Mouse (Mus musculus) induced T-regulatory cell, adult 2 months (primary cell): Measurements from ENCODE around the gene Ankrd42.

ENCODE experiments used
- DNase-seq: peaks from one replicate; pipeline ENCODE4 v3.0.0-alpha.2; 2012; ENCODE audit warnings: low read depth

Gene Ankrd42

GRCm38 (mm10) chr7:92566775-92567174 lies 70.2 kb downstream of the Ankrd42 start:
- no peak for DNase-seq

GRCm38 (mm10) chr7:92560986-92561876 lies 75.7 kb downstream of the Ankrd42 start, which contains the start of gene Ccdc90b:
Gene Ccdc90b, plus strand, starts transcription at chr7:92561149.
- peak; percentile 91 for DNase-seq

- no peak for DNase-seq
Measured at GRCm38 (mm10) chr7:92558744-92559143, 78.2 kb downstream of the Ankrd42 start.

- DNase-seq = peak; percentile 54
Measured at GRCm38 (mm10) chr7:92550990-92551392, 86.0 kb downstream of the Ankrd42 start.

- no peak for DNase-seq
Measured at GRCm38 (mm10) chr7:92550248-92550989, 86.5 kb downstream of the Ankrd42 start.

GRCm38 (mm10) chr7:92546763-92547162 lies 90.2 kb downstream of the Ankrd42 start:
- no peak for DNase-seq

GRCm38 (mm10) chr7:92532351-92533036 lies 104.4 kb downstream of the Ankrd42 start:
- no peak for DNase-seq
